Mouse (Mus musculus) large intestine, adult 2 months (tissue): Measurements from ENCODE around the gene Prr23a3. TPM values are rescaled to one million over a fixed set of nuclear protein-coding genes. Genes with fewer than 3 reads are reported as not detected.

Source experiments
- DNase-seq: peaks from one replicate; pipeline ENCODE4 v3.0.0-alpha.2; 2012; ENCODE audit warnings: low read depth, low spot score
- WGBS: fragments of 180-500 bp; shearing (Covaris S2); methylation state at CpG from one replicate; pipeline ENCODE4 v1.1.7; 2018; 5-methylcytosine and 5-hydroxymethylcytosine counted together
- polyA plus RNA-seq: library from polyadenylated mRNA; depleted of rRNA; stranded (reverse); fragments of >200 nt; gene quantifications from 2 replicates; pipeline ENCODE4 v1.2.3, GENCODE M21; 2012; rRNA removed

The Prr23a3 gene
- not detected in 2 replicates for polyA plus RNA-seq

- no peak for DNase-seq
- WGBS: 53% methylated on average over 22 of the region's 22 CpGs
Observed at GRCm38 (mm10) chr9:98864571-98864970, at the start of gene Prr23a3. Prr23a3 (plus strand) TSS chr9:98864767.

- DNase-seq: no peak
- 47% methylated on average over 3 of the region's 3 CpGs for WGBS
Observed at GRCm38 (mm10) chr9:98816066-98816465, 48.5 kb upstream of the Prr23a3 start.

- 82% methylated on average over 7 of the region's 7 CpGs for whole genome bisulfite sequencing
- no peak for DNase-seq
Observed at GRCm38 (mm10) chr9:98817592-98817991, 47.0 kb upstream of the Prr23a3 start.

GRCm38 (mm10) chr9:98818971-98819370 lies 45.6 kb upstream of the Prr23a3 start:
- 65% methylated on average over 5 of the region's 5 CpGs for WGBS
- no peak for DNase-seq

- WGBS: 78% methylated on average over 2 of the region's 2 CpGs
- no peak for DNase-seq
Observed at GRCm38 (mm10) chr9:98819481-98819880, 45.1 kb upstream of the Prr23a3 start.

GRCm38 (mm10) chr9:98820461-98820860 lies 44.1 kb upstream of the Prr23a3 start:
- no peak for DNase-seq
- WGBS: 85% methylated on average over 4 of the region's 4 CpGs

- DNase-seq: no peak
Observed at GRCm38 (mm10) chr9:98821067-98821466, 43.5 kb upstream of the Prr23a3 start.

- WGBS: 85% methylated on average over 7 of the region's 7 CpGs
- no peak for DNase-seq
Observed at GRCm38 (mm10) chr9:98823805-98824204, 40.8 kb upstream of the Prr23a3 start.

- no peak for DNase-seq
- WGBS: 60% methylated on average over 5 of the region's 5 CpGs
Observed at GRCm38 (mm10) chr9:98829508-98829907, 35.1 kb upstream of the Prr23a3 start.

- DNase-seq: no peak
- 71% methylated on average over 7 of the region's 7 CpGs for WGBS
Observed at GRCm38 (mm10) chr9:98837537-98838074, 27.0 kb upstream of the Prr23a3 start.

GRCm38 (mm10) chr9:98842117-98842516 lies 22.4 kb upstream of the Prr23a3 start, which contains the start of gene Prr23a1:
Prr23a1 (plus strand) TSS chr9:98842503.
- WGBS: 53% methylated on average over 22 of the region's 22 CpGs
- no peak for DNase-seq

- no peak for DNase-seq
- WGBS: 73% methylated on average over 18 of the region's 18 CpGs
Observed at GRCm38 (mm10) chr9:98856210-98856609, 8.4 kb upstream of the Prr23a3 start, which contains the start of gene Prr23a2. Prr23a2 (plus strand) TSS chr9:98856494.

- DNase-seq: no peak
- 78% methylated on average over 3 of the region's 3 CpGs for WGBS
Observed at GRCm38 (mm10) chr9:98863463-98863862, 1.1 kb upstream of the Prr23a3 start.

GRCm38 (mm10) chr9:98901486-98901885 lies 36.9 kb downstream of the Prr23a3 start:
- WGBS: 76% methylated on average over 1 of the region's 1 CpGs
- no peak for DNase-seq

GRCm38 (mm10) chr9:98902819-98903218 lies 38.3 kb downstream of the Prr23a3 start, which contains the start of gene 7420426K07Rik:
7420426K07Rik (plus strand) TSS chr9:98903119.
- DNase-seq: no peak
- 87% methylated on average over 2 of the region's 2 CpGs for WGBS

Other genes with a start within 250 kb of the Prr23a3 start
- not detected in 2 replicates for gene Prr23a1, start 22.3 kb upstream of the Prr23a3 start, polyA plus RNA-seq
- not detected in 2 replicates for gene Prr23a2, start 8.3 kb upstream of the Prr23a3 start, polyA plus RNA-seq
- gene 7420426K07Rik, start 38.4 kb downstream of the Prr23a3 start, polyA plus RNA-seq: not detected in 2 replicates
- gene Foxl2, start 90.5 kb downstream of the Prr23a3 start, polyA plus RNA-seq: not detected in 2 replicates
- gene Faim, start 121.6 kb downstream of the Prr23a3 start, polyA plus RNA-seq: 1.7 and 2.8 TPM in 2 replicates
- 298 and 304 TPM in 2 replicates for gene Gm1123, start 170.9 kb downstream of the Prr23a3 start, polyA plus RNA-seq